Mouse (Mus musculus): ENCODE data around the gene Gtf2i.

The Gtf2i gene

DNA sequence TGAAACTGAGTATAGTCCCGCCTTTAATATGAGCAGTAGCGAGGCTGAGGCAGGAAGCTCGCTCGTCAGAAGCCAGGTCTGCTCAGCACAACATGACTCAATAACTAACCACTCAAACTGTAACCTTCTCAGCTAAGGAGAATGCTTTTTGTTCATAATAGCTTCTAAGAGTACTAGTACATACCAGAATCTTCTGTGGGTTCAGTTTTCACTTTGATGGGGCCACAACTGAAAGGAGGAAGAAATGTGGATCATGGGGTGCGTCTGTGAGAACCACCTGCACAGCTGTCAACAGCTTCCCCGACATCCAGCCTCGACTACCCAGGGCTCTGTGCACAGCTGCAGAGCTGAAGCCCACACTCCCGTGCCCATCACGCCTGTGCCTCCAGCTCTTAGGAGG, 32.0 kb downstream of the Gtf2i start:
- in situ Hi-C loops (cut with MboI; ENCODE audit: low sequenced_read_pairs), result no loop called here

DNA sequence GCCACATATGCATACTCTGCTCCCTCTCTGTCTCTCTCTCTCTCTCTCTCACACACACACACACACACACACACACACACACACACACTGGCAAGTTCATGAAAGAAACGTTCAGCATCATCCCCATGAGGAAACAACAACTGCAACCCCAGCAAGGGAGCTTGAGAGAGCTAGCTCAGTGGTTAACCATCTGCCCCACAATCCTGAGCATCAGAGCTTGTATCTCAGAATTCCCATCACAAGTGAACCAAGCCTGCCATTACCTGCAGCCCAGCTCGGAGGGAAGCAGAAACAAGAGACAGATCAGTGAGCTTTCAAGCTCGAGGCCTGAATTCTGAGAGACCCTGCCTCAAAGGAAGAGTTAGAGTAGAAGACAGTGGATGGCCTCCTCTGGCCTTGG, 32.5 kb downstream of the Gtf2i start:
- in situ Hi-C loops (cut with MboI; ENCODE audit: low sequenced_read_pairs), result no loop called here

DNA sequence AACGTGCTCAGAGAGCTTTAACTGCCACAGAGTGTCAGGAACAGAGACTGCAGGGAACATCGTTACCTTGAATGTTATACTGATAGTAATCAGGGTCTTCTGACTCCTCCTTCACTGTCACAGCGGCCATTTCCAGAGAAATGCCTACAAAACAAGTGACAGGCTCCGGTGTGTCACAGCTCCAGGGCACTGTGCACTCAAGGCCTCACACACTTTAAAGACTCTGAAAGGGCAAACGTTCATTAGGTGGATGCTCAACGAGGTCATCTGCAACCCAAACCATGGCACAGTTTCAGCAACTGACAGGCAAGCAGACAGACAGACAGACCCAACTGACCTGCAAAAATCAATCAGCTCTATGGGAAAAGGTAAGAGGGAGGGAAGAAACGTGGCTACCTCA, 35.2 kb downstream of the Gtf2i start:
- in situ Hi-C loops (cut with MboI; ENCODE audit: low sequenced_read_pairs), result no loop called here

DNA sequence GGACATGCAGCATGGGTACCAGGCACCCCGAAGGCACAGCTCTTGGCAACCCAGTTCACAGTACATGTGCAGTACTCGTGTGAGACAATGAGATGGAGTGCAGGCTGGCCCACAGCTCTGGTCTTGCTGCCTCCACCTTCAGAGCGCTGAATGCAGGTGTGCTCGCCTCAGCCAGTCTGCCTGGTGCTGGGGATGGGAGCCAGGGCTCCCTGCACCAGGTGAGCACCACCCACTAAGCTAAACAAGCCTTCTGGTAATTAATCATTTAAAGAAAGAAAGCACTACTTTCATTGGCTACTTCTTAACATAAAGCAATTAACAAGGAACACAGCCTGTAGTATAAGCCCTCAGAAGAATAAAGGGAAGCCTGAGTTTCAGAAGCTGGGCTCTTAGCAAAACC, 37.5 kb downstream of the Gtf2i start:
- in situ Hi-C loops (cut with MboI; ENCODE audit: low sequenced_read_pairs), result no loop called here

DNA sequence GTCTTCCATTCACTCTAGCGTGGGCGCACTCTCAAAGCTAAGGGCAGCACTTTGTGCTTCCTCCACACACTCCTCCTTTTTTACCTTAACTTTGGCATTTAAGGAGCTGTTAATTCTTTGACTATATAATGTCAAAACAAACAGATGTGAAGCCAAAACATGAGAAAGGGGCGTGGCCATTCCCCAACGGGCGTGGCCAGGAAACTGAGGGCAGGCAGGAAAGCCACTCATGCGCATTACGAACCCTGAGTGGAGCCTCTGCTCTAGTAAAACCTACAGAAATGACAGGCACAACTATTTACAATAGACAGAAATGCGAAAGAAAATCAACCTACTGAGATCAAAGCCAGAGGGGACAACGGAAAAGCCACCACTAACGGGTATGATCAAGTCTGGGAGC, 39.0 kb downstream of the Gtf2i start:
- in situ Hi-C loops (cut with MboI; ENCODE audit: low sequenced_read_pairs), result no loop called here

DNA sequence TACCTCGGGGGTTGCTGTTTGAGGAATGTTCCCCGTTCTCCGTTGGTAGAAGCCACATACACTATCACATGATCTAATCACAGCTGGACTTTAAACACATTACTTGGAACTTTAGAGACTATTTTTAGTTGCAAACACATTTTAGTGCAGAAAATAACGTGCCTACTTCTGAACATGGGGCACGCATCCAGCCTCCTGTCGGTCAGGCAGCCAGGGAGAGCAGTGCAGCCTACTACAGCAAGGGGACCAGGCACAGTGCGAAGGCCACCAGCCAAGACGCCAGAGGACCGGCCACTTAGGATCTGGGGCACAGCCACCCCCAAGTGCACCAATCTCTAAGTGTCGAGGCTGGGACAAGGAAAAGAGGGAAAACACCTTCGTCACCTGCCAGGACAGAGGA, 39.5 kb downstream of the Gtf2i start:
- in situ Hi-C loops (cut with MboI; ENCODE audit: low sequenced_read_pairs), result no loop called here

DNA sequence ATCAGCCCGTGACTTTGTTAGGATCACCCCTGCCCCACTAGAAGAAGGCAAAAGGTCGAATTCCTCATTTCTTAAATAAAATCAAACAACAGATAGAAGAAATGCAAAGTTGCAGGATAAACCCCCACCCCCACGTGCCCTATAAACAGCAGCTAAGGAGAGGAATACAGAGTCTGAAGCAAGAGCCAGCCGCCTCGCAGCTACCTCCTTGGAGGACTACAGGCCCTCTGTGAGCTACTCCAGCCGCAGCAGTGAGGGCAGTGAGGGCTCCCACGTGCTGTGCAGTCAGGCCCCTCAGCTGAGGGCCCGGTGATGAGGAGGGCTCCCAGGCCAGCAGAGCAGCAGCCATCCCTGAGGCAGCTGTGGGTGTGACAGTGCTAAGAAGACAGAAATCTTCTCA, 40.8 kb downstream of the Gtf2i start:
- in situ Hi-C loops (cut with MboI; ENCODE audit: low sequenced_read_pairs), result no loop called here

DNA sequence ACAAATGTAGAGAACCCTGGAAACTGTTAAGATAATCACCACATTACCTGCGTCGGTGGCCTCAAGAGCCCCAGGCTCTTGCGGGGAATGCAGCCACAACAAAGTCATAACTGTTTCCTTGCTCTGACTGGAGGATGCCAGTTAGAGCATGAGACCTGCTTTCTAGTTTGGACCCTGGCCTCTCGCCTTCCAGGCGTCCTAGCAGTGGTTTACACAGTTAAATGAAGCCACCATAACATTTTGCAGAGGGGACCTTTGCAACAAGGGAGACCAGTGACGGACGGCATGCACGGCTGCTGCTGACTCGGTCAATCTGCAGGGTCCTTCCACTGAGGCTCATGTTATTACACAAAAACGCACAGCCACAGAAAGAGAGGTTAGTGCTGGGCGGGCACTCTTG, 41.8 kb downstream of the Gtf2i start:
- in situ Hi-C loops (cut with MboI; ENCODE audit: low sequenced_read_pairs), result no loop called here

DNA sequence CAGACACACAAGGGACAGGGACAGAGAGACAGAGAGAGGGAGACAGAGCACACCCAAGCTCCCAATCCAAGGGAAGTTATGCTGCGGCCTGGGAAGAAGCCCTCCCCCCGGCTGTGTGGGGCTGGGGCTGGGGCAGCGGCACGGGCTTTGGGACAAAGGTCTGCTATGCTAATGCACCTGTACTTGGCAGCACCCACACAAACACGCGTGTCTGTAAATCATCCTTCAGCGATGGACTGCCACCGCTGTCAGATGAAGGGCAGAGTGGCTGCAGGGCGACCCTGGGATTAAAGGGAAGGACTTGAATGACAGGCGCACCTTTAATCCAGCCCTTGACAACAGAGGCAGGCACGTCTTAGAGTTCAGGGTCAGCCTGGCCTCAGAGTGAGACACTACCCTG, 43.1 kb downstream of the Gtf2i start:
- in situ Hi-C loops (cut with MboI; ENCODE audit: low sequenced_read_pairs), result no loop called here

DNA sequence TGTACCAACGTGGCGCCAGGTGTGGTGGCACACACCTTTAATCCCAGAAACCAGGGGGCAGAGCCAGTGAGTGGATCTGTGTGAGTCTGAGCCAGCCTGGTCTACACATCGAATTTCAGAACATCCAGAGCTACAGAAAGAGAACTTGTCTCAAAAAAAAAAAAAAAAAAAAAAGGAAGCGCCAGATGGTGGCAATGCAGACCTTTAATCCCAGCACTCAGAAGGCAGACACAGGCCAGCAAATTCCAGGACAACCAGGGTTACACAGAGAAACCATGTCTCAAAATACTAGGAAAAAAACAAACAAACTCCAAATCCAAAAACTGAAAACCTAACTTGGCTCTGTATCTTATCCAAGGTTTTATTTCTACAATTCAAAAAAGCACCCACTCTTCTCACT, 44.0 kb downstream of the Gtf2i start:
- in situ Hi-C loops (cut with MboI; ENCODE audit: low sequenced_read_pairs), result no loop called here

DNA sequence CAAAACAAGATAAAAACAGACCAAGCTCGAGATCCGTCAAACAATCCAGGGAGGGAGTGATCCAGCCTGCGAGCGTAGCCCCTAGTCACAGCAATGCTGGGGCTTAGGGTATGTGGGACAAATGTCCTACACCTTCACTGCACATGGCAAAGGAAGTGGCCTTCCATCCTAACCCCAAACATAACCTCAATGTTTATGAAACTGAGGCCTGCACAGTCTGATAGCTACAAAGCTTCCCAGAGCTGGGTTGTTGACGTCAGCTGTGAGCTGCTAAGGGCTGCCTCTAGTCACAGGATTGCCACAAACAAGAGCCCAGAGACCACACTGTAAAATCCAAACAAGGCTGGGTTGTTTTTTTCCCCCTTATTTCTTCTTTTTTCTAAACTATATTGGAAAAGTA, 44.8 kb downstream of the Gtf2i start:
- in situ Hi-C loops (cut with MboI; ENCODE audit: low sequenced_read_pairs), result no loop called here

DNA sequence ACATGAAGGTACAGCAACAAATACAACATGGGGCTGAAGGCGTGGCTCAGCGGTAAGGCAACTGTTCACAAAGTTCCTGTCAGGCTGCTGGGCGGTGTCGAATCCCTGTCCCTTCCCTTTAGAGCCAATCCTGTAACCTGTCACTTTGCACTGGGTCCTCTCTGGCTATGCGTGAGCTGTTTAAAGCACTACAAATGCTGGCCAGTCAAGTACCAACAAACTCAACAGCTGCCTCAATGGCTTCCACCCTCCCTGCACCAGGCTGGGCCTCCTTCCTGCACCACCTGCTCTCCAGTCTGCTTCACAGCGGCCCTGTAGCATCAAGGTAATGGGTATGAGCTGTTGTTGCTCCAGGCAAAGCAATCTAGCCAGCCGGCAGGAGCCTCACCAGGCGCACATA, 45.8 kb downstream of the Gtf2i start:
- in situ Hi-C loops (cut with MboI; ENCODE audit: low sequenced_read_pairs), result no loop called here

DNA sequence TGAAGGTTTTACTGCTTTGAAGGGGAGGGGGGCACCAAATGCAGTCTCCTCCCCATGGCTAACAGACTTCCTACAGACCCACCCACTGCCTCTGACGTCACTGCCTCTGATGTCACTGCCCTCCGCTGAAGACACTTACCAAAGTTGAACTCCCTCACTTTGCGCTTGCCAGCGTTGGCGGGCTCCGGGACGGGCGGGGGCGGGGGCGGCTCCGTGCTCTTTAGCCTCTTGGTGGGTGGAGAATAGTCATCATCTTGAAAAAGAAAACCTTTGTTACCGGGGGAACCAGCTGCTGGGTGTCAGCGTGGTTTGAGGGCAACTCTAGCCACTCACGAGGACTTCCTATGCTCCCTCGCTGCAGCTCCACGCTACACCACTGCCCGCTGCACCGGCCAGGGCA, 48.2 kb downstream of the Gtf2i start:
- in situ Hi-C loops (cut with MboI; ENCODE audit: low sequenced_read_pairs), result no loop called here

DNA sequence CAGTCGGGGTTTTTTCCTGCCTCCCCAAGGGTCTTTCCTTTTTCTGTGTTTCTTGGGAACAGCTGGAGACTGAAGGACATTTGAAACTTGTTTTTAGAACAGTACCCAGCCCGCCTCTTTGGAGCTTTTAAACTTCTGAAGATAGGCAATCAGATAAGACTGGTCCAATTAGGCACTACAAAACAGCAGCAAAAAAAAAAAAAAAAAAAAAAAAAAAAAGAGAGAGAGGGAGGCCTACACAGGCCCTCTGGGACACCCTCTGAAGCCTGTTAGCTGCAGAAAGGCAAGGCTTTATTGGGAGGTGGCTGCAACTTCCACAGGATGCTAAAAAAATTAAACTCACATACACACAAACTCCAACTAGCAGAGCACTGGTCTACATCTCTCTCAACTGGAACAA, 48.7 kb downstream of the Gtf2i start:
- in situ Hi-C loops (cut with MboI; ENCODE audit: low sequenced_read_pairs), result no loop called here

DNA sequence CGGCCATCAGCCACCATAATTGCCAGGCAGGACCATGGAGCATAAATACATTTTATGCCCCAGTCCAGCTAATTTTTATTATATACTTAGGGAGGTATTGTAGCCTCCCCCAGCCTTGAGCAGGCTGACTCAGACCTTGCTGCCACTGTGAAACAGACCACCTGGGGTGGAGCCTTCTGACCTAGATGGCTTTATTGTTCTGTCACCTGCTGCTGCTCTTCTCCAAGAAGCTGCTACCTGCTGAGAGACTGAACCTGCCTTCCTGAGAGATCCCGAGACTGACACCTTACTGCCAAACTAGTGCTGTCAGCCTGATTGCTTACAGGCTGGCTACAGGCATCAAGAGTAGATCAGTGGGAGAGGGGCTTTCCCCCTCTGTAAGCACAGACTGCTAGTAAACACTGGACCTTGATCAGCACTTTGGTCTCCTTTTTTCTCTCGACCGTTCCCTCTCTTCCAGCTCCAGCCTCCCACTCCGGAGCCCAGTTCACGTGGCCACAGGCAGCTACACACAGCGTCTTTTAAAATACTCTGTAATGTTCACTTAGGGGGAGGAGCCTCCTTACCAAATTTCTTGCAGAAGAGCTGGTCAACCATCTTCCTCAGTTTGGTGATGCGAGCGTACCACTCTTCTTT, 54.4 kb downstream of the Gtf2i start:
- in situ Hi-C loops (cut with MboI; ENCODE audit: low sequenced_read_pairs), result no loop called here

DNA sequence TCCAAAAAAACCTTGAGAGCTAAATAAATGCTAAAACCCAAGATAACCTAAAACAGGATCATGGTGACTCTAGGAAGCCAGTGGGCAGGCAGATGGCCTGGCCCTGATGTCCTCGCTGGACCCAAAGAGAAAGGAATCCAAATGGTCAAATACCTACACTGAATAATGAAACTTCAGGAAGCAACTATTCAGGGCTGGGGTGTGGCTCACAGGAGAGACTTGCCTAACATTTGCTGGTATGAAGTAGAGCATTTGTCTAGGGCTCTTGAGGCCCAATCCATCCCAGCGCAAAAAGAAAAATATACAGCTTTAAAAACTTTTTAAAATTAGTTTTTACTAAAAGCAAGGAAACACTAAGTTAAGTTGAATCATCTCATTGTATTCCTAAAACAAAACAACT, 55.6 kb downstream of the Gtf2i start:
- in situ Hi-C loops (cut with MboI; ENCODE audit: low sequenced_read_pairs), result no loop called here

DNA sequence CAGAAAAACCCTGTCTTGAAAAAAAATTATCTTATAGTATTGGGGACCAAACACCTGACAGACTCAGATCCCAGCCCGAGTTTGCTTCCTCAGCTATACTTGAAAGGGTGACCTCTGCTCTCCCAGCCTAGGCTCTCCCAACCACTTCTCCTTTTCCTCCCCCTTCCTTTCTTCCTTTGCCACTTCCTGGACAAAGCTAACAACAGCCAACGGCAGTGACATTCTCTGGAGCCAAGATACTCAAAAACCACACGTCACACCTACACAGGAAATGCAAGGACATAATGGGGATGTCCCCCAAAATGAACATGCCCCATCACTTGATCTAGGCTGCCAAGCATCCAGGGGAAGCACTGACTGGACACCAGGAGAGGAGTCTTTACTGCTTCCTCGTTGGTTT, 56.2 kb downstream of the Gtf2i start:
- in situ Hi-C loops (cut with MboI; ENCODE audit: low sequenced_read_pairs), result no loop called here

DNA sequence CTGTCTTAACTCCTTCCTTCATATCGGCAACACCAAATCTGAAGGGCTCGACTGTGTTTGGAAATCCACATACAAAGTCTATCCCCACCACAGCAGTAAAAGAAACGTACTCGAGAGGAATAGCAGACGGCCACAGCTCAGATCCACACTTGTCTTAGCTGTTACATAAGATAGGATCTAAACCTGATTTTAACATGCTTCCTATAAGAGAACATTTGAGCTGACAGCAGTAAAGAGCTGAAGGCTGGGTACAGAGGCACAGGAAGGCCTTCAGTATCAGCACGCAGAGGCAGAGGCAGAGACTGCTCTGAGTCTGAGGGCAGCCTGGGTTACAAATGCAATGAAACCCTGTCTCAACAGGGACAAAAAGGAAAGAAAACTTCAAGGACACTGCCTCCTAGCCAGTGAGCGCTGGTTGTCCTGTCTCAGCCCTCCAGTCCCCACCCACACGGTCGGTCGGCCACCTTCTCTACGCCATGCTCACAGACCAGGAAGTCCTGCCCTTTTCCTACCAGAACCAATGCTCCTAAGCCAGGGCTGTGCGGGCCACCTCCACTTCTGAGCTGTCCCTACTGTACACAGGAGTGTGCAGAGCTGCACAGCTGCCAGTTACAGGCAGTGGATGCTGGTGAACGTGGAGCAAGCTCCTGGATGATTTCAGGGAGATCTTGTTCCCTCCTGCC, 57.1 kb downstream of the Gtf2i start:
- in situ Hi-C loops (cut with MboI; ENCODE audit: low sequenced_read_pairs), result no loop called here

DNA sequence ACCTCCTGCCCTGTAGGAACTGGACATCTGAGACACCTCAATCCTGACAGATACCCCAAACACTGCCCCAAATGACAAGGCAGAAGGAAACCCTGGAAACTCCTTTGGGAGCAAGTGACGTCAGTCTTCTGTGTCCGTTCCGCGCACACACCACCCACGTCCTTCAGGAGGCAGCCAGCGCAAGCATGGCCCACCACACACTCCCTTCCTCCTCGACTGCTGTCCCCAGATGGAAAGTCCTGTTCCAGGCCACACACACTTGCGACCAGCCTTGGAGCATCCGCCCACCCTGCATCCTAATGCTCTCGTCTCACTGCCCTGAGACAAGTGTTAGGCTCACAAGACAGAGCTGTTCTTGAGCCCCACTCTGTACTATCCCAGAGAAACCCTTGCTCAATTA, 59.3 kb downstream of the Gtf2i start:
- in situ Hi-C loops (cut with MboI; ENCODE audit: low sequenced_read_pairs), result no loop called here

DNA sequence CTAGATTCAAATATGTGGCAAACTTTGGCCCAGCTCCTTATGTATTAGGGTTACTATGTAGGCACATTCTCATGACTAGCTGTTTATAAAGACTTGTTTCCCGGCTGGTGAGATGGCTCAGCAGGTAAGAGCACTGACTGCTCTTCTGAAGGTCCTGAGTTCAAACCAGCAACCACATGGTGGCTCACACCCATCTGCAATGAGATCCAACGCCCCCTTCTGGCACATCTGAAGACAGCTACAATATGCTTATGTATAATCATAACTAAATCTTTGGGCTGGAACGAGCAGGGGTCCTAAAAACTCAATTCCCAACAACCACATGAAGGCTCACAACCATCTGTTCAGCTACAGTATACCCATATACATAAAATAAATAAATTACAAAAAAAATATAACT, 60.8 kb downstream of the Gtf2i start:
- in situ Hi-C loops (cut with MboI; ENCODE audit: low sequenced_read_pairs), result no loop called here

DNA sequence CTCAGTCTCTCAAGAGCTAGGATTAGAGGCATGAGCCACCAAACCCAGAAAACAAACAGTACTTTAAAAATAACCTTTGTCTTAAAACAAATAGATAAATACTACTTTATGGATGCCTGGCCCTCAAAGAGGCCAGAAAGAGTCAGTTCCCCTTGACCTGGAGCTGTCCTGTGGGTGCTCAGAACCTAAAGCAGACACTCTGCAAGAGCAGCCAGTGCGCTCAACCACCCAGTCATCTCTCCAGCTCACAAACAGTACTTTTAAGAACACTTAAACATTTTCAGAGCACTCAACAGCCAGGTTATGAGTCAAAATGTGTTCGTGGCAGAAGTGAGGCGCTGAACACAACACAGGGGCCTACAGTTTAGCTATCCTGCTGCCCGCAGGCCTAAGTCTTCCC, 63.5 kb downstream of the Gtf2i start:
- in situ Hi-C loops (cut with MboI; ENCODE audit: low sequenced_read_pairs), result no loop called here

DNA sequence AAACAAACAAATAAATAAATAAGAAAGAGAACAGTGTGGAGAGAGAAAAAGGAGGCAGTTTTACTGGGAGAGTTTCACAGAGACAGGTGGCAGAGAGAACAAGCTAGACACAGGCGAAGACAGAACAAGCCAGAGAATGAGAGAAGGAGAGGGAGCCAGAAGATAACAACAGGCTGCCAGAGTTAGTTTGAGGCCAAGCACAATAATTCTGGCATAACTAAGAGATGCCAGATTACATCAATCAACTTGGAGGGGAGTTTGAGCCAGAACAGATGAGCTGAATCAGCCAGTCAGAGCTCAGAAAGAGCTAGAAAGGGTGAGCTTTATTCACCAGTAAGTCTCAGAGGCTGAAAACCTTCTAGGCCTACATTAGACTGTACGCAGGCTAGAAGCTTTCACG, 64.0 kb downstream of the Gtf2i start:
- in situ Hi-C loops (cut with MboI; ENCODE audit: low sequenced_read_pairs), result no loop called here

DNA sequence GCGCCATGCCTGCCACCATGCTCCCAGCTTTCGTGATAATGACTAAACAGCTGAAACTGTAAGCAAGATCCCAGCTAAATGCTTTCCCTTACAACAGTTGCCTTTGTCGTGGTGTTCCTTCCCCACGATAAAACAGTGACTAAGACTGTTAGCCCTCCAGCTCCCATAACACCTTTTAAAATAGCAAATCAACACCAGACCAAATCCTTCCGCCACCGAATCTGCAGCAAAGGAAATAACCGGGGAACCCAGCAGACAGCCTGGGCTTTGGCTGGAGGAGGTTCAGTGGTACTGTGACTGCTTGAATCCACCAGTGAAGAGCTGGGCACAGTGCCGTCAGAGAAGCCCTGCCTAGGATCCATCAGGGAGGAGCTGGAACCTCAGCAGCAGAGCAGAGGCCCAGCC, 65.3 kb downstream of the Gtf2i start:
- in situ Hi-C loops (cut with MboI; ENCODE audit: low sequenced_read_pairs), result no loop called here

Data from CH12F3 (cell line).